Mouse (Mus musculus): ENCODE data around the gene Tmtc2.

The Tmtc2 gene

DNA sequence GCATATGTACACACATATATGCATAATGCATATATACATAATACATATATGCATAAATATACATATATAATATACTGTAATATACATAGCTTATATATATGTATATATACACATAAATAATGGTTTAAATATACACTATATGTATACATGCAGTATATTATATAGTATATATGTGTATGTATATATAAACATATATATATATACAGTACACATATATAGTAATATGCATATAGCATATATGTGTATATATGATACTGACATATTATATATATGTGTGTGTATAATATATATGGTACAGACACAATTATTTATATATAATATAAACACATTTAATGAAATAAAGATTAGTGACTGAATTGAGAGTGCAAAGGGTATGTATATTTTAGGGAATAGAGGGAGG lies 420.5 kb downstream of the Tmtc2 start:
- TF ChIP-seq GATA4 (IDR thresholded peaks at IDR 0.05; ENCODE audit: insufficient replicate concordance, low read length): no peak

GRCm38 (mm10) chr10:105144382-105144781 lies 429.9 kb downstream of the Tmtc2 start:
- TF ChIP-seq GATA4 (IDR thresholded peaks at IDR 0.05; ENCODE audit: insufficient replicate concordance, low read length): no peak

DNA sequence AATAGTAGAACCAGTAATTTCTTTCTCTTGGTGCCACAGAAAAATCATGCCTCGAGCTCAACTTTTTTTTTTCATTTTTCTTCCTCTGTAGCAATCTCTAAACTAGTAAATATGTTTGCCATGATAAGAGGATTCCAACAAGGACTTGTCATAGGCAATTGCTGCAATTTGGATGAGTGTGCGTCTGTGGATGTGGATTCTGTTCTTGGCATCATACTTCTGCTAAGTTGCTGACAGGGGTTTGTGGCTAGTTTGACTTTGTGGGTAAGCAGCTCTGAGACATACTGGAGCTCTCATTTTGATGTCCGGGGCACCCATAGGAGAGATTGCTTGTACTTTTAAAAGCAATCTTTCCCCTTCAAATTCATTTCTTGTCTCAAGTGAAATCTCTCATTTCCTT lies 432.1 kb downstream of the Tmtc2 start:
- no peak for TF ChIP-seq GATA4 (IDR thresholded peaks at IDR 0.05; ENCODE audit: insufficient replicate concordance, low read length)
